Mouse (Mus musculus) skeletal muscle tissue, adult 2 months (tissue): ENCODE measurements around the gene Il20ra.
"Not testable (repeated sequence)": the region's sequence is repeated elsewhere in the genome, so short reads cannot be mapped to it uniquely, and the experiment has no call there.

Source experiments
- DNase-seq: peaks from one replicate; pipeline ENCODE4 v3.0.0-alpha.2; 2012; ENCODE audit warnings: low read depth, low spot score

Il20ra gene

DNA sequence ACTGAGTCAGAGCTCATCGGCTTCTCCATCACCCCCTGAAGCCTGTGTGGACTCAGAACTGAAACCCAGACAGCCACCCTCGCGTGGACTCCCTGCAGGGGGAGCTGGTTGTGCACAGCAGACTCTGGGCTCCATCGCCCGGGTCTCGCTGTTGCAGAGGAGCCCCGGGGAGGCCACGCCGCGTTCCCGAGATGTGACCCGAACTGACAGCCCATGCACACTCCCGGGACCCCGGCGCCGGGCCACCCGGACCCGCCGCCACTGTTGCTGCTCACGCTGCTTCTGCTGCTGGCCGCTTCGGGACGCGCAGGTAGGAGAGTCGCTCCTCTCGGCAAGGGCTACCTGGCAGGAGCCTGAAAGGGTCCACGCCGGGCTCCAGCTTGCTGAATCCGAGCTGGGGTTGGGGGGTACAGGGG, at the start of gene Il20ra:
TSS of gene Il20ra (plus strand) at position 150 of the 416 bp plus-strand sequence.
- no peak for DNase-seq

GRCm38 (mm10) chr10:19668973-19669372, 43.4 kb upstream of the Il20ra start:
- DNase-seq: no peak

DNA sequence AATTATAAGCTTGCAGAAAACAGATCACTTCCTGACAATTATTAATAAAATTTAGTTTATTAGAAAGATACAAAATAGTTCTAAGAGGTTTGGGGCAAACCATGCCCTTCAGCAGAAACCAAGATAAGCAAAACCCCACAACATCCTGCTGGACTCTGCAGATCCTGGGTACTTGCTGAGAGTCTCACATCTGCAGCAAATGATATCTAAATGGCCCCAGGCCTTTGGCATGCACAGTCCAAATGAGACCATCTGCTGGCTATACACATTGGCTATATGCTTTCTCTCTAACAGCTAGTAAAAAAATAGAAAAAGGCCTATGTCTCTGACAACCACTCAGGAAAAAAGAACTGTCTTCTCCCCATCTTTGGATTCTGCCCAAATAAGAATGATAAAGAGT, 40.4 kb upstream of the Il20ra start:
- no peak for DNase-seq

- no peak for DNase-seq
Measured at GRCm38 (mm10) chr10:19673146-19673545, 39.2 kb upstream of the Il20ra start.

DNA sequence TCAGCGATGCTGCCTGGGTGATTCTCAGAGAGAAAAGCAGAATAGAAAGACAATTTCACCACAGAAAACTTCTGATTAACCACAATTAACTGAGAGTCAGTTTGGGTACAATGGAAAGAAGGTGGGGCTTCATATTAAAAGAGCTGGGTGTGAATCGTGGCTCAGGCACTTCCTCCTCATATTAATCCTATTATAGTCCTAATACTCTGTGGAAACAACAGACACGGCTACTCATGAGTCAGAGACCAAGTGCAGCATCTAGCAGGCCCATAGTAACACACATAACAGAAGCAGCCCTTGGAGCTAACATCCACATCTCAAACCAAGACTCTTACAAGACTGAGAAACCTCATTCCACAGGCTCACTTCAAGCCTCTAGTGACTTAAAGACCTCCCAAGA, 24.7 kb upstream of the Il20ra start:
- DNase-seq: no peak

GRCm38 (mm10) chr10:19691287-19691686, 21.1 kb upstream of the Il20ra start:
- DNase-seq: no peak

DNA sequence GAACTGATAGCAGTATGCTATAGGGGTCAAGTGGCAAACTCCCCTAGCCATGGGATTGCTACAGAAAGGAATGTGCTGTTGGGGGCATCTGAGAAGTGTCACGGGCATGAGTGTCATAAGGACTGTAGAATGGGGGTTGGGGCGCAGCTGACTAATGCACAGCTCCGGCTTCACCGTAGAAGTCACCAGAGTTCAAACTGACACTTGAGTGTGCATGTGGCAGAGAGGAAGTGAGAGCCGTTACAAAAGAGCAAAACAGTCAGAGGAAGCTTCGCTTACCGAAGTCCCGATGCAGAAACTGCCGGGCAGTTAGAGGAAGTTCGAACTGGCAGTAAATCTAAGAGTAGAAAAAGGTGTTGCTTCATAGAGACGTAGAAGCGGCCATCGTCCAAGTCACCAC, 20.6 kb upstream of the Il20ra start:
- DNase-seq: peak; percentile 57

DNA sequence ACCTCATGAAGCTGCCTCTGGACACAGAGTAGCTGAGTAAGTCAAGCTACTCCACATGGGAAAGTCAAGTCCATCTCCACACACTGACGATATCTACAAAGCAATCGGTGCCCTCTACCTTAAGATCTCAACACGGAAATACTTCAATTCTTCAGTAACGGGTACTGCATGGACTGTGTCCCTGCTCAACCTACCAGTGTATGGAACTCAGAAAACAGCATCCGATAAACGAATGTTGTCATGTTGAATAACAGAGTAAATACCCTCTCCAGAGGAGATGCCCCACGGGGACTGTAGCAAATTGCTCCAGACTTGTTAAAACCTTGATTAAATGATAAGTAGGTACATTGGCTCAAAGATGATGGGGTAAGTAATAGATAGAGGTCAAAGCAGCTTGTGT, 20.0 kb upstream of the Il20ra start:
- DNase-seq: no peak

DNA sequence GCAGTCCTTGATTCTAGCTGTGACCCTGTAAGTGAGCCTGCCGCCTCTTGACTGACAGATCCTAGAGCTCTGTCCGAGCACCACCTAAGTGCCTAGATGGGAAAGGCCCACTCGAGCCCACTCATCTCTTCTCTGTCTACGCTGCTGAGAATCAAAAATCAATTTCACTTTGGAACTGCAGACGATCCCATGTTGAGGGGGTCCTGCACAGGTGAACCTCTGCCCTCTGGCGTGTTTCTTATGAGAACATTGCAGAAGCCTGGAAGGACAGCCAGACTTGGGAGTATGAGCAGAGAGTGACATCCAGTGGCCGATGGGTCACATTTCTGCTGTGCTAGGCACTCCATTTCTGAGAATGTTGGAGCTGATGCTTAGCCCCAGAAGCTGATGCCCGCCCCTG, 19.4 kb upstream of the Il20ra start:
- peak; percentile 29 for DNase-seq

GRCm38 (mm10) chr10:19693629-19694028, 18.7 kb upstream of the Il20ra start:
- DNase-seq: no peak

DNA sequence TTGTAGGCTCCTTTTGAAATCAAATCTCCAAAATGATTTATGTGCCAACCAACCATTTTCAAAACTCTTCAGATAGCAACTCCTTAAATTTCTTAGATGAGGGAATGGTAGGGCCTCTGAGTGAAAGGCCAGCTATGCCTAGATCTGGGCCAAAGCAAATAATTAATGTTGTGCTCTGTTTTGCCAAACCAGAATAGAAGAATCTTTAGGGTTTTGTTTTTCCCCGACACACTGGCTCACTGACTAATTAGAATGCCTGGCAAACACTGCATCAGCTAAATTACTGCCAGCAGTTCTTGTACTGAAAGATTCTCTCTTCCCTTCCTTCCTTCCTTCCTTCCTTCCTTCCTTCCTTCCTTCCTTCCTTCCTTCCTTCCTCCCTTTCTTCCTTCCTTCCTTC, 13.0 kb upstream of the Il20ra start:
- DNase-seq: no peak

- no peak for DNase-seq
Measured at GRCm38 (mm10) chr10:19704445-19704844, 7.9 kb upstream of the Il20ra start.

DNA sequence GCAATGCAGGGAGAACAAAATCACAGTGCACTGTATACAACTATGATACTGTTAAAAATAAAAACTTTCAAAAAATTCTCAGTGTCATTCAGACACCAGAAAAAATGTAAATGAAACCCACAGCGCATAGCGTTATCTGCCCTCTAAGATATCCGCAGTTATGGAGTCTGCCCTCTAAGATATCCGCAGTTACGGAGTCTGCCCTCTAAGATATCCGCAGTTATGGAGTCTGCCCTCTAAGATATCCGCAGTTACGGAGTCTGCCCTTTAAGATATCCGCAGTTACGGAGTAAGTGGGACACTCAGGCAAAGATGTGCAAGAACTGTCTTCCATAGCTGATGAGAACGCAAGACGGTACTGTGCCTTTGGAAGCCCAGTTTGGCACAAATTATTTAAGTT, 4.6 kb upstream of the Il20ra start:
- DNase-seq: no peak

DNA sequence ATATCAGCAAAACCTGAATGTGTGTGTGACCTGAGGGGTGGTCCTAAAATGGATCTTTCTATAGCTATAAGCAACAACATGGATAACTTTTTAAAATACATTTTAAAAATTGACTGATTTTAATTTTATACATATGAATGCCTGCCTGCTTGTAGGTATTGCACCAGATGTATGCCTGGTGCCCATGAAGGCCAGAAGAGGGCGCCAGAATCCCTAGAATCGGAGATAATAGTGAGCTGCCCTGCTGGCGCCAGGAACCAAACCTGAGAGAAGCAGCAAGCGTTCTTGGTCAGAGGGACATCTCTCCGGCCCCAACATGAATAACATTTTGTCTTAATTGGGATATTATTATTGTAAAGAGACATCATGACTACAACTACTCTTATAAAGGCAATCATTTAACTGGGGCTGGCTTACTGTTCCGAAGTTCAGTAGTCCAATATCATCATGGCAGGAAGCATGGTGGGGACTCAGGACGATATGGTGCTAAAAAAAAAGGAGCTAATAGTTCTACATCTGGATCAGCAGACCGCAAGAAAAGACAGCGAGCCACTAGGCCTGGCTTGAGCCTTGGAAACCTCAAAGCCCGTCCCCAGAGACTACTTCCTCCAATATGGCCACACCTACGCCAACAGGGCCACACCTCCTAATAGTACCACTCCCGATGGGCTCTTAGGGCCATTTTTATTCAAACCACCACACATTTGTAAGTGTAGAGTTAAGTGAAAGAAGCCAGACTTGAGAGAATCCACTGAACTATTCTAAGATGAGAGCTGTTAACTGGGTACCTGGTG, 3.9 kb upstream of the Il20ra start:
- DNase-seq: no peak

- DNase-seq: no peak
Measured at GRCm38 (mm10) chr10:19711020-19711419, 1.4 kb upstream of the Il20ra start.

DNA sequence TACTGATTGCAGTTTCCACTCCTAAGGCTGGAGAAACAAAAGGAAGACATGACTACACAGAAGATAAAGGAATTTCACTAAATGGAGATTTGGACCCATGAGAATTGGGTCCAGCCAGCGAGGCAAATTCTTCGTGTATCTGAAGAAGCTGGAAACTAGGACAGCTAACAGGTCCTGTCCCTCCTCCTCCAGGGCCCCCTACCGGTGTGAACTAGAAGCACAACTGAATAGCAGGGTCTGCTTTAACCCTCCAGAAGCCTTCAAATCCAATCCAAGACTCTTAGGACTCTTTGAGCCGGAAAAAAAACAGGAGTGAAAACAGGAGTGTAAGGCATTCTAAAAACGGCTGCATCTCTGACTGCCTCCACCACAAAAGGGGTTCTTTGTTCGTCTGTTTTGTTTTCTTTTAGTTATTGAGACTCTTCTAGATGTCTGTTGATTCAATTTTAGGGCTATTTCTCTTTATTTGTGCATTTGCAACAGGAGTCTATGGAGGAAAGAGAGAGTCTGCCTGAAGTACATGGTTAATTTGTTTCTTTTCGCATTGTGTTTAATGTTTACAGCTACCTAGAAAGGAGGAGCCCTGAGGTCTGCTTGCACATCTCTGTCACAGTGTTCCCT, 709 bp upstream of the Il20ra start:
- DNase-seq: no peak

- no peak for DNase-seq
Measured at GRCm38 (mm10) chr10:19718627-19719026, 6.3 kb downstream of the Il20ra start.

GRCm38 (mm10) chr10:19722320-19722719, 9.9 kb downstream of the Il20ra start:
- DNase-seq: no peak

DNA sequence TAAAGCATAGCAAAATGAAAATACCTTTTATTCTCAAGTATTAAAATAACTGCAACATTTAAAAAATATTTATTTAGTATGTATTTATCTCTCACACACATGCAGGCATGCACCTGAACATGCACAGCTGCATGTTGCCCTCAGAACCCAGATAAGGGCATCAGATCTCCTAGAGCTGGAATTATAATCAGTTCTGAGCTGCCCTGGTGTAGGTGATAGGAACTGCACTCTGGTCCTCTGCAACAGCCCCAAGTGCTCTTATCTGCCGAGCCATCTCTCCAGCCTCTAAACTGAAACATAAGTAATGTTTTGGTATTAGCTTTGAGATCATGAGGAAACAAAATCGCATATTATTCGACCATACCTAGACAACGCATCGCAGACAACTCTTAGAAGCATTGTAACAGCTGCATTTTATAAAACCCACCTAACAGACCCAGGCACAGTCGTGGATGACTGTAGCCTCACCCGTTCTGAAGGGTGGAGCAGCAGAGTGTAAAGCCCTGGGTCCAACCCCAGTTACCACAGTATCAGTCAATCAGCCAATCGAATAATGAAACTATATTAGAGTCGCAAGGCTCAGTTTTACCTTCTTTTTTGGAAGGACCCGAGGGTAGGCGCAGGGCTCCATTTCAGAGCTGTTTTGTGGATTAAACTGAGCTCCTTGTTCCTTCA, 11.9 kb downstream of the Il20ra start:
- no peak for DNase-seq

GRCm38 (mm10) chr10:19738442-19738841, 26.1 kb downstream of the Il20ra start:
- DNase-seq: not testable (repeated sequence)

- DNase-seq: no peak
Measured at GRCm38 (mm10) chr10:19745662-19746061, 33.3 kb downstream of the Il20ra start.

DNA sequence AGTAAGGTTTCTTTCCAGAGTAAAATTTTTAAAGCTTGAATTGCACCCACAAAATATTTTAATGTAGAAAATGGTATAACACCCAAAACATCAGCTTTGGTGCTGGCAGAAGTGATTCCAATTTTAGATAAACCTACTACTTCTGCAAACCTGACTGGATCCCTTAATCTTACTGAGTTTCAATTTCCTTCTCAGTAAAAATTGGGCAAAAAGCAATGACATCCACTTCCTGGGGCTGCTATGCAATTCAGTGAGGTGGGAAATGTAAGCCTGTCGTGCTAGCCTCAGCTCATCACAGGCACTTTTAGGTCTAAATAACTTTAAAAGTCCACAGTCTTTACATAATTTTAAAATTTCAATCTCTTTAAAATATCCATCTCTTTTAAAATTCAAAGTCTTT, 33.8 kb downstream of the Il20ra start:
- DNase-seq: no peak

- no peak for DNase-seq
Measured at GRCm38 (mm10) chr10:19747661-19748060, 35.3 kb downstream of the Il20ra start.
